Mouse (Mus musculus) intestine, embryonic 14.5 days (tissue): ENCODE measurements at regions not wholly inside any gene's neighbourhood (a gene's known extent, or its start where the extent isn't known, plus 50 kb on each side); places are given as distances from the start of the nearest gene placed in this dataset.

Source experiments
- ATAC-seq: fragments of 200-750 bp; cut with Nextera tagmentation; replicated peaks from 2 replicates; pipeline ENCODE4 v1.8.0; 2017; ENCODE audit warnings: low read depth, moderate number of reproducible peaks, moderate TSS enrichment, moderate library complexity; ENCODE audit not compliant: low FRiP score, low TSS enrichment
- DNase-seq: peaks from one replicate; pipeline ENCODE4 v3.0.0-alpha.2; 2018; ENCODE audit warnings: low spot score
- H3K27ac ChIP-seq: fragments of 300-500 bp; sonication (generic); 2 replicates; pipeline ENCODE4 v1.5.1; 2014; ENCODE audit warnings: low read depth, mild to moderate bottlenecking, control low read depth
- H3K27me3 ChIP-seq: fragments of 300-500 bp; sonication (generic); replicated peaks from 2 replicates; pipeline ENCODE4 v1.6.1; 2014; ENCODE audit warnings: low read length, control low read depth; ENCODE audit not compliant: control insufficient read depth, insufficient read depth
- H3K36me3 ChIP-seq: fragments of 300-500 bp; sonication (generic); 2 replicates; pipeline ENCODE4 v1.6.1; 2014; ENCODE audit warnings: low read length, control low read depth; ENCODE audit not compliant: control insufficient read depth, insufficient read depth
- H3K4me1 ChIP-seq: fragments of 300-500 bp; sonication (generic); replicated peaks from 2 replicates; pipeline ENCODE4 v1.6.1; 2014; ENCODE audit warnings: low read length, control low read depth, mixed read lengths; ENCODE audit not compliant: control insufficient read depth, insufficient read depth
- H3K4me2 ChIP-seq: fragments of 300-500 bp; sonication (generic); 2 replicates; pipeline ENCODE4 v1.6.1; 2014; ENCODE audit warnings: low read length
- H3K4me3 ChIP-seq: fragments of 300-500 bp; sonication (generic); 2 replicates; pipeline ENCODE4 v1.5.1; 2014; ENCODE audit warnings: low read depth, low read length, control low read depth, mixed read lengths
- H3K9ac ChIP-seq: fragments of 300-500 bp; sonication (generic); 2 replicates; pipeline ENCODE4 v1.6.1; 2014; ENCODE audit warnings: mild to moderate bottlenecking, low read length
- H3K9me3 ChIP-seq: fragments of 300-500 bp; sonication (generic); 2 replicates; pipeline ENCODE4 v1.6.1; 2016; ENCODE audit warnings: low read length, control low read depth; ENCODE audit not compliant: control insufficient read depth
- WGBS: fragments of 180-500 bp; shearing (Covaris S2); extraction: QIAGEN DNeasy Blood & Tissue Kit; methylation state at CpG from one replicate; pipeline ENCODE4 v1.1.7; 2014; 5-methylcytosine and 5-hydroxymethylcytosine counted together

GRCm38 (mm10) chr10:56754546-56755175 is 377.5 kb downstream of the Gja1 start:
- no peak for ATAC-seq
- Histone ChIP-seq H3K4me1 (no peaks in the 10 kb centered on the region), H3K4me3 (no peak overlapping the region), H3K4me2 (no peak overlapping the region), H3K9me3 (no peaks in the 10 kb centered on the region), H3K36me3 (no peaks in the 10 kb centered on the region), H3K27me3 (no peaks in the 10 kb centered on the region), H3K9ac (no peak overlapping the region), H3K27ac (no peak overlapping the region)
- no peak for DNase-seq
- 72% methylated on average over 11 of the region's 11 CpGs for WGBS

DNA sequence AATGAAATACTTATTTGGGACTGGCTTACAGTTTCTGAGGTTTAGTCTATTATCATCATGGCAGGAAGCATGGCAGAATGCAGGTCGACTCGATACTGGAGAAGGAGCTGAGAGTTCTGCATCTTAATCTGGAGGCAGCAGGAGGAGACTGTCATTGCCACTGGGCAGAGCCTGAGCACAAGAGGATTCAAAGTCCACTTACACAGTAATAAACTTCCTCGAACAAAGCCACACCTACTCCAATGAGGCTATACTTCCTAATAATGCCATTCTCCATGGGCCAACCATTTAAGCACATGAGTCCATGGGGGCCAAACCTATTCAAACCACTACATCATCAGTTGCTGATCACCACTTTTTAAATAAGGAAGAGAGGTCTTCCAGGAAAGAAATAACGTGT is 393.5 kb downstream of the Gja1 start:
- Histone ChIP-seq H3K4me2 (no peak overlapping the region), H3K36me3 (no peaks in the 10 kb centered on the region), H3K27me3 (no peaks in the 10 kb centered on the region), H3K9me3 (no peaks in the 10 kb centered on the region), H3K4me3 (no peak overlapping the region), H3K27ac (no peak overlapping the region), H3K4me1 (no peaks in the 10 kb centered on the region), H3K9ac (no peak overlapping the region)
- WGBS, result 78% methylated on average over 4 of the region's 4 CpGs
- ATAC-seq (peak; percentile 75; the same call in 1 of the 2 replicates), DNase-seq (no peak)

DNA sequence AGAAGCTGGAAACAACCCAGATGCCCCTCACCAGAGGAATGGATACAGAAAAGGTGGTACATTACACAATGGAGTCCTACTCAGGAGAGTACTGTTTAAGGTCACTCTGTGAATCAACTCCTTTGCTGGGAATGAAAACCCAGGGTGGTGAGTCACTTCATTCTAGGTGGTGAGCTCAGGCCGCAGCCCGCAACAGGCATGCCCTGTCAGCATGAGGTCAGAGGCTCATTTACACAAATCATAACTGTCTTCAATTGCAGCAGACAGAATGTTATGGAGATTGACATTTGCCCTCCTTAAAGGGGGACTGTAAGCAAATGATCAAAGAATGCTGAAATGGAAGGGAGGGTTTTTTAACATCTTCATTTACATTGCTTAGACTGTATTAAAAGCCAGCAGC is 405.1 kb downstream of the Gja1 start:
- no peak overlapping the region for H3K27ac ChIP-seq
- H3K27me3 ChIP-seq, result no peaks in the 10 kb centered on the region
- no peak overlapping the region for H3K4me2 ChIP-seq
- no peaks in the 10 kb centered on the region for H3K9me3 ChIP-seq
- no peak overlapping the region for H3K9ac ChIP-seq
- DNase-seq, result no peak
- no peaks in the 10 kb centered on the region for H3K4me1 ChIP-seq
- no peak overlapping the region for H3K4me3 ChIP-seq
- 82% methylated on average over 2 of the region's 2 CpGs for WGBS
- no peaks in the 10 kb centered on the region for H3K36me3 ChIP-seq
- no peak for ATAC-seq

GRCm38 (mm10) chr10:56783941-56784340 is 406.8 kb downstream of the Gja1 start:
- 70% methylated on average over 4 of the region's 4 CpGs for WGBS
- no peak for DNase-seq
- no peak for ATAC-seq
- no peaks in the 10 kb centered on the region for H3K4me1 ChIP-seq
- H3K27ac ChIP-seq, result no peak overlapping the region
- no peaks in the 10 kb centered on the region for H3K9me3 ChIP-seq
- no peaks in the 10 kb centered on the region for H3K27me3 ChIP-seq
- H3K36me3 ChIP-seq, result no peaks in the 10 kb centered on the region
- H3K4me3 ChIP-seq, result no peak overlapping the region
- no peak overlapping the region for H3K4me2 ChIP-seq
- H3K9ac ChIP-seq, result no peak overlapping the region

DNA sequence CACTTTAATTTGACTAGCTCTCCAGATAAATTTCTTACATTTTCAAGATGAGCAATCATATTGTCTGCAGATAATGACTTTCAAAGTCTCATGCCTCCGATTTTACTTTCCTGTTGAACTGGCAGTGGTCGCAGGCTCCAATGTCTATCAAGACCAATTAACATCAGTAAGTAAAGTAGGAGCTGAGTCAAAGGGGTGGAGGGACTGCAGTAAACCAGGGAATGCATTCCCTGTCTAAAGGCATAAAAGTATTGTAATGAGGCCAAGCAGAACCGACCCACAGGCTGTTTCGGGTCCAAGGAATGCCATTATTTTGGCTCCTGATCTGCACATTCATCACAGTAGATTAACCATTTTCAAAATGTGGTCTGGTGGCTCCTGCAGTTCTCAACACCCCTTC is 411.0 kb downstream of the Gja1 start:
- WGBS, result 79% methylated on average over 4 of the region's 4 CpGs
- H3K27ac ChIP-seq, result no peak overlapping the region
- ATAC-seq (no peak), DNase-seq (no peak)
- no peaks in the 10 kb centered on the region for H3K9me3 ChIP-seq
- H3K36me3 ChIP-seq, result no peaks in the 10 kb centered on the region
- H3K4me1 ChIP-seq, result no peaks in the 10 kb centered on the region
- H3K9ac ChIP-seq, result no peak overlapping the region
- no peak overlapping the region for H3K4me2 ChIP-seq
- H3K4me3 ChIP-seq, result no peak overlapping the region
- H3K27me3 ChIP-seq, result no peaks in the 10 kb centered on the region

DNA sequence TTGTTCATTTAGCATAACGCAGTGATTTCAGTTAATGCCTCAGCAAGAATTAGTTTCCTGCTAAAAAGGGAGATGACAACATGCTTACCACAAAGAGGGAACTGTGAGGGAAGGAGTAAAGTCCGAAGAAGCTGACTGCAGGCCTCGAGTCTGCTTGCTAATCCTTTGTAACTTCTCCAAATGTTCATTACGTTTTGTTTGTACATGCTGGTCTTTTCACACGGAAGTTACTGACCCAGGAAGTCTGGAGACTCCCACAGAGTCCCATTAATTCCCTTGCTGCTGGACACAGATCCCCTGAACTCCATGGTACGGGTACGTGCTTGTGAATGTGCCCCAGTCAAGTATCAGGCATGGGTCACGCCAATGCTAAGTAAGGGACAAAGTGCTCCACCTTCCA is 415.9 kb downstream of the Gja1 start:
- H3K27ac ChIP-seq, result no peak overlapping the region
- ATAC-seq, result no peak

DNA sequence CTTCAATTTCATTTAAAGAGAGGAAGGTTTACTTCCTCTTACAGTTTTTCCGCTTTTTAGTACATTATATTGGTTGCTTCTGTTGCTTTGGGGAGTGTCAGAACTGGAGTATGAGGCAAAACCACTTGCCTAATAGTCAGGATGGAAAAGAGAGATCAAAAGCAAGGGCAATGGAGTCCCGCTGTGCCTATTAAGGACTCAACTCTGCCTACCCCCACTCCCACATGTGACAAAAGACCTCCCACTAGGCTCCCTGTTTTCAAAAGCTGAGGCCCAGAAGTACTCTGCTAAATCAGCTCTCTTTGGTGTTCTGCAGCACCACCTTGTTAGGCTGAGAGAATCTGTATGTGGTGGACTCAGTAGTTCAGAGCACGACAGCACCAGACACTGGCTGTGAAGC is 418.3 kb downstream of the Gja1 start:
- Histone ChIP-seq H3K4me2 (no peak overlapping the region), H3K27me3 (no peaks in the 10 kb centered on the region), H3K9ac (no peak overlapping the region), H3K4me1 (no peaks in the 10 kb centered on the region), H3K36me3 (no peaks in the 10 kb centered on the region), H3K9me3 (no peaks in the 10 kb centered on the region), H3K4me3 (no peak overlapping the region), H3K27ac (no peak overlapping the region)
- 55% methylated on average over 3 of the region's 3 CpGs for WGBS
- no peak for DNase-seq
- no peak for ATAC-seq

More for the DNA sequence above, 415.9 kb downstream of the Gja1 start:
- H3K27me3 ChIP-seq, result no peaks in the 10 kb centered on the region
- WGBS, result 53% methylated on average over 8 of the region's 8 CpGs
- DNase-seq, result no peak
- H3K9me3 ChIP-seq, result no peaks in the 10 kb centered on the region
- no peaks in the 10 kb centered on the region for H3K36me3 ChIP-seq
- H3K4me2 ChIP-seq, result no peak overlapping the region
- H3K4me3 ChIP-seq, result no peak overlapping the region
- H3K4me1 ChIP-seq, result no peaks in the 10 kb centered on the region
- H3K9ac ChIP-seq, result no peak overlapping the region

GRCm38 (mm10) chr10:56799307-56799706 is 422.2 kb downstream of the Gja1 start:
- 82% methylated on average over 3 of the region's 3 CpGs for WGBS
- Histone ChIP-seq H3K9ac (no peak overlapping the region), H3K27me3 (no peaks in the 10 kb centered on the region)

DNA sequence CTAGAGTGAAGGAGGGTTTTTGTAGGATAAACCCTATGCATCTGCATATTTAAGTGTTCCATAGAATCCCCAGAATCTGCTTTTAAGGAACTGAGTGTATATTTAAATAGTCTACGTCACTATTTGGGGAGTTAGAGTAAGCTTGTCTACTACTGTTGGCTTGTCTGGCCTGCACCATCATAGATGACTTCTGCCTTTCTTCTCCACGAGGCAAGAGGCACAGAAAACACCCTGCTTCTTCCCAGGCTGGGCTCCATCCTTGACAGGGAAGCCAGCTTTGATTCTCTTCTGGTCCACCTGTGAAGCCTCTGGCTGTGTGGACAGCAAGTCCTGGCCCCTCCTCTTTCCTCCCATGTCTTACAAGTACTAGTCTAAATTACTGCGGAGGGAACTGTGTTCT is 422.6 kb downstream of the Gja1 start:
- Histone ChIP-seq H3K36me3 (no peaks in the 10 kb centered on the region), H3K4me1 (no peaks in the 10 kb centered on the region), H3K4me2 (no peak overlapping the region), H3K4me3 (no peak overlapping the region), H3K9ac (no peak overlapping the region), H3K9me3 (no peaks in the 10 kb centered on the region), H3K27ac (no peak overlapping the region), H3K27me3 (no peaks in the 10 kb centered on the region)
- WGBS, result 59% methylated on average over 3 of the region's 3 CpGs
- ATAC-seq (no peak), DNase-seq (no peak)

More at GRCm38 (mm10) chr10:56799307-56799706, 422.2 kb downstream of the Gja1 start:
- no peak for ATAC-seq
- Histone ChIP-seq H3K4me3 (no peak overlapping the region), H3K4me1 (no peaks in the 10 kb centered on the region), H3K4me2 (no peak overlapping the region), H3K27ac (no peak overlapping the region), H3K9me3 (no peaks in the 10 kb centered on the region), H3K36me3 (no peaks in the 10 kb centered on the region)
- no peak for DNase-seq
